8 mouse cellular contexts compared by ENCODE assay signal in the genomic region with DNA sequence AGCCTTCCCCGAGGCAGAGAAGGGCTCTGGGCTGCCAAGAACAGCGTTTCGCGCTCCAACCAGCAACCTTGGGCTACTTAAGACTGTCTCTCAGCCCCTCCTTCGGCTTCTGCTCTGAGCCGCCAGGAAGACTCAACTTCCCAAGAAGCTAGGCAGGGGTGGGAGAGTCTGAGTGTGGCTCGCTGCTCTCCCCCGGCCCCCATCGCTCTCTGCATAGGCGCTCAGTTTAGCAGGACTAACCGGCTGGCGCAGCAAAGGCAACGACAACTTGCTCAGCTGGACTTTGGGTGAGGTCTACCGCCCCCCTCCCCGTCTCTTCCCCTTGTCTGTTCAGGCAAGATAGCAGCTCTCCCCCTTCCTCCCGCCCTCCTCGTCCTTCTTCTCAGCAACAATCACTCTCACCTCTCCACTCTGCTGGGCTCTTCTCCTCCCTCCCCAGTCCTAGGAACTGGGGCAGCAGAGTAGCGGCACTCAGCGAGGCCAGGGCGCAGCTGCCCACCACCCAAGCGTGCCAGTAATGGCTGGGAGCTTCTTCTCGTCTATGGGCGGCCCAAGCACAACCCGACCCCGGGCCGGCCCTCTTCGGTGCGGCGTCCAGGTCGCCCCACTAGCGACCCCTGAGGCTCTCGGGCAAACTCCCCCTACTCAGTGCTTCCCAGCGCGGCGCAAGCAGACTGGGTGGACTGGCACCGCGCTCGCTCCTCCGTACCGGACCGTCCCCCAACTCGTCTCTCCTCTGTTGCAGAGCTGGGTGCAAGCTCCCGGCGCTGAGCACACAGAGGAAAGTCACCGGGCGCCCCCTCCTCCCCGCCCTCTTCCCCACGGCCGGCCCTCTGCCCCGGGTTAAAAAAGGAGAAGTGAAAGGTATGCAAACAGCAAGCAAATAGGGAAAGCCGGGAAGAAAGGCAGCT. TPM values are rescaled to one million over a fixed set of nuclear protein-coding genes. Genes with fewer than 3 reads are reported as not detected.
DNase-seq lines count a peak whose midpoint lies in the region; ATAC-seq and TF ChIP-seq lines count a peak whose summit lies in the region.

No protein-coding gene starts in this region.

- peak overlapping the region; percentile 96 for H3K4me2 ChIP-seq in lung, embryonic 14.5 days
- H3K4me2 ChIP-seq in stomach, embryonic 14.5 days (replicated peaks; ENCODE audit: low read depth, low read length), result peak overlapping the region; percentile 89

- DNase-seq in lung, embryonic 14.5 days, result peak; percentile 45
- no peak for DNase-seq in lung, postnatal 14 days
- DNase-seq in embryo, embryonic 10.5 days (ENCODE audit: low spot score), result peak; percentile 66
- DNase-seq in heart, postnatal 4 days, result peak; percentile 53
- no peak for DNase-seq in liver, adult 2 months (ENCODE audit: extremely low read depth, low read depth, low spot score)
- DNase-seq in layer of hippocampus, adult 9-10 months (ENCODE audit: low spot score), result no peak
- no peak for DNase-seq in testis, postnatal 10 days (ENCODE audit: low spot score)

- peak overlapping the region; percentile 42 for H3K9ac ChIP-seq in lung, embryonic 14.5 days
- peak overlapping the region; percentile 94 for H3K9ac ChIP-seq in liver, adult 2 months (ENCODE audit: low read depth, low read length)
- peak overlapping the region; percentile 3 for H3K9ac ChIP-seq in stomach, embryonic 14.5 days (replicated peaks; ENCODE audit: low read depth, low read length)

- peak; percentile 29; the same call in 1 of the 2 replicates for ATAC-seq in lung, embryonic 14.5 days (ENCODE audit: insufficient read depth)
- ATAC-seq in stomach, embryonic 14.5 days (ENCODE audit: insufficient number of reproducible peaks, insufficient read depth, low FRiP score, low read depth), result 0 out of 2 replicates have a peak, but pooled peaks have one; percentile 42

- no peaks in the 10 kb centered on the region for H3K36me3 ChIP-seq in lung, embryonic 14.5 days (ENCODE audit: insufficient read depth)
- peaks cover under 1% of the 10 kb centered on the region; the same call in 1 of the 2 replicates for H3K36me3 ChIP-seq in liver, adult 2 months (ENCODE audit: control insufficient read depth, insufficient read depth, low read length)
- H3K36me3 ChIP-seq in stomach, embryonic 14.5 days (ENCODE audit: control insufficient read depth, insufficient read depth, low read length), result no peaks in the 10 kb centered on the region

- H3K79me2 ChIP-seq in liver, adult 2 months (ENCODE audit: control insufficient read depth, insufficient read depth, low read length), result peaks cover 27% of the 10 kb centered on the region

- H3K4me3 ChIP-seq in lung, embryonic 14.5 days (ENCODE audit: low read depth, low read length), result peak overlapping the region; percentile 56
- H3K4me3 ChIP-seq in liver, adult 2 months (ENCODE audit: insufficient read depth, low read depth, low read length), result peak overlapping the region; percentile 86
- peak overlapping the region; percentile 54 for H3K4me3 ChIP-seq in stomach, embryonic 14.5 days (ENCODE audit: low read depth, low read length)

- under 1% methylated on average over 51 of the region's 51 CpGs for WGBS in lung, embryonic 14.5 days
- WGBS in liver, adult 2 months, result under 1% methylated on average over 51 of the region's 51 CpGs
- under 1% methylated on average over 50 of the region's 51 CpGs for WGBS in stomach, embryonic 14.5 days

- TF ChIP-seq POLR2A in liver, adult 2 months (IDR thresholded peaks at IDR 0.05; ENCODE audit: extremely low read depth, insufficient read depth, low read length), result no peak

- peak overlapping the region; percentile 54; the same call in 1 of the 2 replicates for H3K27ac ChIP-seq in lung, embryonic 14.5 days (ENCODE audit: low read depth)
- H3K27ac ChIP-seq in liver, adult 2 months (replicated peaks; ENCODE audit: insufficient read depth, low read depth, low read length), result peak overlapping the region; percentile 88
- H3K27ac ChIP-seq in stomach, embryonic 14.5 days (ENCODE audit: low read length), result no peak overlapping the region; the same call in 1 of the 2 replicates

- peaks cover 74% of the 10 kb centered on the region for H3K27me3 ChIP-seq in lung, embryonic 14.5 days (ENCODE audit: insufficient read depth, low read length)
- no peaks in the 10 kb centered on the region for H3K27me3 ChIP-seq in liver, adult 2 months (ENCODE audit: control insufficient read depth, insufficient read depth, low read length)
- peaks cover 14% of the 10 kb centered on the region; the same call in 1 of the 2 replicates for H3K27me3 ChIP-seq in stomach, embryonic 14.5 days (ENCODE audit: control insufficient read depth, insufficient read depth, low read length)

- H3K4me1 ChIP-seq in lung, embryonic 14.5 days (ENCODE audit: insufficient read depth), result peaks cover 3% of the 10 kb centered on the region; the same call in 1 of the 2 replicates
- peaks cover 14% of the 10 kb centered on the region for H3K4me1 ChIP-seq in liver, adult 2 months (ENCODE audit: control insufficient read depth, insufficient read depth, low read length)
- H3K4me1 ChIP-seq in stomach, embryonic 14.5 days (ENCODE audit: control insufficient read depth, insufficient read depth, low read length), result peaks cover 5% of the 10 kb centered on the region; the same call in 1 of the 2 replicates

- H3K9me3 ChIP-seq in lung, embryonic 14.5 days (ENCODE audit: low read depth, low read length), result no peaks in the 10 kb centered on the region
- no peaks in the 10 kb centered on the region for H3K9me3 ChIP-seq in stomach, embryonic 14.5 days (ENCODE audit: control insufficient read depth, low read depth, low read length)

- no peak for TF ChIP-seq CTCF in lung, embryonic 14.5 days (IDR thresholded peaks at IDR 0.05; ENCODE audit: low read depth)
- no peak for TF ChIP-seq CTCF in liver, adult 2 months (IDR thresholded peaks at IDR 0.05; ENCODE audit: low read depth, low read length)

RNA-seq across cellular contexts. Expression of gene Prox1, which starts 1.5 kb away (rescaled TPM):
- 2.0 and 2.4 TPM in 2 replicates for polyA plus RNA-seq in lung, embryonic 14.5 days (2014; fragmentation: Nextera tagmentation; extraction: Ambion mirVana)
- total RNA-seq in heart, postnatal 4 days (2021), result 10 to 100 TPM; 57.6 to 58.0 TPM
- total RNA-seq in liver, adult 2 months (2014; rRNA removed), result 20.1 and 27.1 TPM in 2 replicates
- 22.2 and 23.0 TPM in 2 replicates for polyA plus RNA-seq in liver, adult 2 months (2012; rRNA removed)
- polyA plus RNA-seq in stomach, embryonic 14.5 days (2014; fragmentation: Nextera tagmentation; extraction: Ambion mirVana), result 1.3 and 2.0 TPM in 2 replicates

Comparison
In these comparisons a context has a peak if more than half of its experiments do, and no peak if none do; other contexts are left out.
1. DNase-seq: peak in lung, embryonic 14.5 days (single experiment), embryo, embryonic 10.5 days (single experiment) and heart, postnatal 4 days (single experiment); none in lung, postnatal 14 days (single experiment), liver, adult 2 months (single experiment), layer of hippocampus, adult 9-10 months (single experiment) and testis, postnatal 10 days (single experiment).
2. H3K9ac ChIP-seq: peak in every context shown above with its lines; median percentile 94 in liver, adult 2 months; 42 in lung, embryonic 14.5 days; 3 in stomach, embryonic 14.5 days.
3. Peak in every context shown above with its lines, with median percentiles within 50 percentile points of each other: H3K4me3 ChIP-seq.